Mouse (Mus musculus): ENCODE results near the gene Pcbp3. TPM values are rescaled to one million over a fixed set of nuclear protein-coding genes. Genes with fewer than 3 reads are reported as not detected.

The Pcbp3 gene
- 11.2 TPM for polyA plus RNA-seq (2017; shearing (Covaris generic))

DNA sequence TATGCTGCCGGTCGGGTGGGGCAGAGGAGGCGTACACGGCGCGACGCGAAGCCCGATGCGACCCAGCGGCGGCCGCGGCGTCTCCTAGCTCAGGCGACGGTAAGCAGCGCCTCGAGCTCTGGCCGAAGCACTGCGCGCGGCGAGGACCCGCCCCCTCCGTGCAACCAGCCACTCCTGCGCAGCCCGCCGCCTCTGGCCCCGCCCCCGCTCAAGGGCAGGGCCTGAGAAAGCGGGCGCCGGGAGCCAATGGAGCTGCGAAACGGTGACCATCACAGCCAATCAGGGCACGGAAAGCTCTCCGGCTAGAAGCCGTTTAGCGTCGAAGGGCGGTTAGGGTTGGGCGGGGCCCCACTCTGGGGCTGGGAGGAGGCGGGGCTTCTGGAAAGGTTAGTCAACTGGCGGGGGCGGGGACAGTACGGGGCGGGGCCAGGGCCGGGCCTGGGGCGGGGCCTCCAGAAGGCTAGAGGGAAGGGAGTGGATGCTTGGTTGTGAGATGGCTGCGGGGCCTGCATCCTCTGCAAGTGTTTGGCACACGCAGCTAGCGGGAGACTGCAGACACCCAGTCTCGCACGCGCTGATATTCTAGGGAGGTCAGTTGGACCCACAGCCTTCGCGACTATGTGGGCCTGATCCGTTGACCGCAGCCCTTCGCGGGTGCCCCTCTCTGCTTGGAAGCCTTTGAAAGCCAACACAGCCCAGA lies at the start of gene Pcbp3:
Gene Pcbp3, minus strand, starts transcription at position 98 of the 700 bp plus-strand sequence.

DNA sequence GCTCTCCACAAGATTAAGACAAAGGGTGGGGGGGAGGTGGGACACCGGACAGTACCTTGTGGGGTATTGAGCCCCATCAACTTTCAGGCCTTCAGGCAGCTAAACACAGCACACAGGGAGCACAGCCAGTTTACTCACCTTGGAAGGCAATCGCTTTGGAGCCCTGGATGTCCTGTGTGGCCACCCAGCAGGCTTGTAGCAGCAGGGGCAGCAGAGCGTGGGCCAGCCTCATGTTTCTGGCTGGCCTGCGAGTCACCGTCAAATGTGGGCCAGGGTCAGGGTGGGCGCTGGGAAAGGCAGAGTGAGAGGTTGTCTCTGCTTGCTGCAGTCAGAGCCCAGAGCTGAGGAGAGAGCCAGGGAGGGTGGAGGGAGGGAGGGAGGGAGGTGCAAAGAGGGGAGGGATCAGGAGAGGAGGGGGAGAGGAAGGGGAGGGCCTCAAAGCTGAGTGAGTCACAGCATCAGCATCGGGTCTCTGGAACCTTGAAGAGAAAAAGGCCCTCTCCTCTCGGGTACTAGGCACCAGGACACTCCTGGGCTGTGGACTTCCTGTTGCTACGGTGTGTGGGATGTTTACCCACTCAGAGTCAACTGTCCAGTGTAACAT lies 235.9 kb downstream of the Pcbp3 start, which contains the start of gene Col6a1:
Gene Col6a1, minus strand, starts transcription at position 487 of the 604 bp plus-strand sequence.

Other genes starting within 250 kb of the Pcbp3 start
- not detected for gene Col6a1, start 235.7 kb downstream of the Pcbp3 start, polyA plus RNA-seq (2017; shearing (Covaris generic))
- 68.8 TPM for gene Slc19a1, start 70.4 kb upstream of the Pcbp3 start, polyA plus RNA-seq (2017; shearing (Covaris generic))
- gene Col18a1, start 204.7 kb upstream of the Pcbp3 start, polyA plus RNA-seq (2017; shearing (Covaris generic)) = 0.16 TPM

Measured in CD4-positive, CD25-positive, alpha-beta regulatory T cell, adult 9 weeks (primary cell).